Mouse (Mus musculus) ES-E14 (cell line): ENCODE results near the gene Cd300lb.

Experiments
- MAFK ChIP-seq: IDR thresholded peaks from 2 replicates; pipeline ENCODE4 v1.6.1; 2014; ENCODE audit warnings: mild to moderate bottlenecking, low read depth, low read length, inconsistent platforms; ENCODE audit not compliant: insufficient read depth
- ZC3H11A ChIP-seq: IDR thresholded peaks from 2 replicates; pipeline ENCODE4 v1.6.1; 2012; ENCODE audit warnings: low read depth, mild to moderate bottlenecking, inconsistent platforms, low read length, borderline replicate concordance

DNA sequence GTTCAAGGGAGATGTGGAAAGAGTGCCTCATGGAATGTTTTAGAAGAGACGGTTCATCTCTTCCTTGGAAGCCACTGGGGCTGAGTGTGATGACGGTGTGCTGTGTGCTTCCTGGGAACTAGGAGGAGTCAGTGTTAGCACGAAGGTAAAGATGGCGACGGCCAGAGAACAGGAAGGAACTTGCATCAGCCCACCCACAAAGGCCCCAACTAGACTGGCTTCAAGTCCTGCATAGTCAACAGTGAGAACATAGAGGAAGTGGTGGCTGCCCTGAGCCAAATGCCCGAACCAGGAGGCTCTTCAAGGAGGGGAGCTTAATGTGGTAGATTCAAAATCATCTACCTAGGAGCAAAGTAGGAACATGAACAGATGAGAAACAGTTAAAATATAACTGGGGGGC is 17.1 kb downstream of the Cd300lb start:
- no peak for TF ChIP-seq MAFK
- TF ChIP-seq ZC3H11A, result no peak
